Mouse (Mus musculus) telencephalon, adult 2 months (tissue): ENCODE data around the gene Ift20.
A peak's percentile ranks its signal among the peaks of the same experiment; 100 is the strongest.

Experiments
- DNase-seq: peaks from one replicate; pipeline ENCODE4 v3.0.0-alpha.2; 2011; ENCODE audit warnings: low read depth, low spot score

The Ift20 gene

DNA sequence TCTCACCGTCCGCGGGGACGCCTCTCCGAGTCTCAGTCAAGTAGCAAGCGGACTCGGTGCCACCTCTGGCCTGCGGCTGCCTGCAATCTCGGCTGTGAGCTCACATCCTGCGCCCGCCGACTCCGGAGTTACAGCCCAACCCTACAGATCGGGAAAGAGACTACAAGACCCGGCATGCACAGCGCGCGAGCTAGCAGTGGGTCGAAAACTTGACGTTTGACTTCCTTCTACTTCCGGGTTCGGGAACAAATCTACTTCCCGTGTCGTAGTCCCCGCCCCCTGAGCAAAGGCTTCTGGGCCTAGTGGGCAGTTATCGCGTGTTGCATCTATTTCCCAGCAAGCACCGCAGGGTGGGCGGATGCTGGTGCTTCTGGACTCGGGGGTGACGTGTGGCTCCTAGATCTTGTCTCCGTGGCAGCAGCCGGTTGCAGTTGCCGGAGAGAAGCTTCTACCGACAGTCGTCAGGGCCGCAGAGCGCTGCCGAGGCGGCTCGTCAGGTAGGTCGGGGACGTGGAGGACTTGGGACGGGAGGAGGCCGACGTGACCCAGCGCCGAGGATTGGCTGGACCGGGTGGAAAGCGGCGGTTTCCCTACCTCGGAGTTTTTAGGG, at the start of gene Ift20, which contains the start of gene Tnfaip1:
TSS of gene Ift20 (plus strand) at position 282 of the 610 bp plus-strand sequence.
TSS of gene Tnfaip1 (minus strand) at position 253 of the 610 bp plus-strand sequence.
- peak; percentile 100 for DNase-seq

DNA sequence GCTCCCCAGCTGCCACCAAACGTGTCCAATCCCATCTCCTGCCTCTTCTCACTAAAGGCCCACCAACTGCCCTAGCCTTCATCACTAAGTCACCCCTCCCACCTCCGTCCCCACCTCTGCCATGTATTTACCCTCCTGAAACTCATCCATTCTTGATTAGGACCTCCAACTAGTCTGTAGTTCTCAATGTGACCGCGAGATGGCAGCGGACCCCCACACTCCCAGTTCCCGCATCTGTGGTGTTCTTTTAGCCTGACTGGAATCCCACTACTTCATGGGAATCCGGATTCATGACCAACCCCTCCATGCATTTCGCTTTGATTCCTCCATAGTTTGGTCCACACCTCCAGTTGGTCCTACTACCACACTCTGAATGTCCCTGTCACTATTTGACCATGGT, 48.0 kb upstream of the Ift20 start:
- DNase-seq, result no peak

DNA sequence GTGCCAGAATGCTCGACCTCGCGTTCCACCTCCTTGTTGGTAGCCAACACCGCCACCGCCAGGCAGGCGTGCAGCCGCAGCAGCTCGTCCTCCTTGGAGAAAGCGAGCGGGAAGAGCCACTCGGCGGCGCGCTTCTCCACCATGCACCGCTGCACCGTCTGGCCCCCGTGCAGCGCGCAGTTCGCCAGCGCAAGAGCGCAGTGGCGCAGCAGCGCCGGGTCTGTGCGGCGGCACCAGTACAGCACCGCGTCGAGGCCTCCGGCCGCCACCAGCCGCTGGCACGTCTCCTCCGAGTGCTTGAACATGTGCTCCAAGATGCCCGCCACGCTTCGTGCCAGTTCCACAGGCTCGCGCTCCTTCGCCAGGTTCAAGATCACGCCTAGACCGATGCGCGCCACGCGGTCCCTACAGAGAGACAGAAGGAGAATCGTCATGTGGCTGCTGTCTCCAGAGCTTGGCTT, 45.4 kb upstream of the Ift20 start:
- no peak for DNase-seq

DNA sequence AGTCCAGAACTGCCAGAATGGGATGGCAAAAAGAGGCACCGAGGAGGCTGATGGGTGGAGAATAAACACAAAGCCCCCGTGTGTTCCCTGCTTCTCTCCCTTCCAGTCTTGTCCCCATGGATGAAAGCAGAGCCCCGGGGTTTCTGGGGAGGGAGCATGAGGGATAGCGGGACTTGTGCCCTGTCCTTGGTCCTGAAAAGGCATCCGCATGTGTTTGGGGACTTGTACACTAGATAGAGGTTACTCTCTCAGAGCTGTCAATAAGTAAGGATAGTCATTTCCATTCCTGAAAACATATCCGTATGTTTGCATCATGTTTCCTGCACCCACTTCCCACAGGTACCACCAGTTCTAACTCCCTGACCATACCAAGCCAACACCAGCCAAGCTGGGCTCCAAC, 40.3 kb upstream of the Ift20 start:
- DNase-seq, result no peak

DNA sequence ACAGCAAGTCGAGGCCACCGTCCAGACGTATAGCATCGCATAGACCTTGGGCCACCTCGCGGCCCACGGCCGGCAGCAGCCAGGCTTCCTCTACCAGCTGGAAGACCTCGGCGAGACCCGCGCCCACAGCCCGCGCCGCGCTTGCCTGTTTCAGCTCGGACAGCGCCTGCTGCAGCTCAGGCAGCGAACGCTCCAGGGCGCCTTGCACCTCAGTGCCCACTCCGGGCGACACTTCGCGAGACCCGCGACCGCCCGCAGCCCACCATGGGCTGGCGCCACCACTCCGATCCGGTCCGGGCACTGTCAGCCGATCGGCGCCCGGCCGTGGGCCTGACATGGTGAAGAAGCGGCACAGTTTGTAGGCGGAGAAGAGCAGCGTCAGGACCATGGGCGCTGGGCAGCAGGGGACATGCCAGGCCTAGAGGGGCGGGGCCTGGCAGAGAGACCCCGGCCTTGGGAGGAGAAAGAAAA, 39.1 kb upstream of the Ift20 start:
- no peak for DNase-seq

DNA sequence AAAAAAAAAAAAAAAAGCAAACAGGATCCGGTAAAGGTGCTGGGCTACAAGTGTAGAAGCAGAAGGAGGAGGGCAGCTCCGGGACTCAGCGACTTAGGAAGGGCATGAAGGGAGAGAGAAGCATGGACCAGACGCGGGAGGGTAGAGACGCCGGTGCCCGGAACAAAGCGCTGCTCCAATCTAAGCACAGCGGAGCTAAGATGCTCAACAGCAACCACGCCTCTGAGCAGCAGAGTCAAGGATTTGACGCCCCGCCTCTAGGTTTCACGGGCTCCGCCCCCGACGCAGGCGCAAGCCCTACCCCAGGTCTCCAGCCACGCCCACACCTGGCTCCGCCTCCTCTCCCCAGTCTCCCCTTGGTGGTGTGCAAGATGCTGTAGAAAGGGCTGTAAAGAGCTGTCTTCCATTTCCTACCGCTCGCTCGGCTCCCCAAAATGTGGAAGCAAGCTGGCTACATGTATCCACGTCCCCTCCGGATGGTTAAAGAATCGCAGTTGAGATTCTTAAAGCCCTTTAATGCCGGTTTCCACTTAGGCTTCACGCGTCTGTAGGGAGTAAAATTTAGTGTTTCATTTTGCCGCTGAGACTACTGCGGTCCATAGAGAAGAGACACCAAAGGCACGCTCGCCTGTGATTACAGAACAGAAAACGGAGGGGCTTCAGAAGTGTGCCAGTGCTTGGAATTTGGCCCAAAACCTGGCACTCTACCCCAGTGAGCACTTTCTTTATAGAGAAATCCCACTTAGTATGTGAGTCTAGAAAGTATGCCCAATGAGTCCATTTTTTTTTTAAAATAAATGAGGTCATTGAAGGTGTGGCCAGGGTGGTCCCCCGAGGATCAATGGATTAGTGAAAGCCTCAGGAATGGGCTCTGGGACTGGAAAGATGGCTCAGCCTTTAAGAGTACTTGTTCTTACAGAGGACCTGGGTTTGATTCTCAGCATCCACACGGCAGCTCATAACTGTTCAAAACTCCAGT, 38.3 kb upstream of the Ift20 start, which contains the start of gene Sarm1:
TSS of gene Sarm1 (minus strand) at position 211 of the 979 bp plus-strand sequence.
- DNase-seq, result peak; percentile 96

DNA sequence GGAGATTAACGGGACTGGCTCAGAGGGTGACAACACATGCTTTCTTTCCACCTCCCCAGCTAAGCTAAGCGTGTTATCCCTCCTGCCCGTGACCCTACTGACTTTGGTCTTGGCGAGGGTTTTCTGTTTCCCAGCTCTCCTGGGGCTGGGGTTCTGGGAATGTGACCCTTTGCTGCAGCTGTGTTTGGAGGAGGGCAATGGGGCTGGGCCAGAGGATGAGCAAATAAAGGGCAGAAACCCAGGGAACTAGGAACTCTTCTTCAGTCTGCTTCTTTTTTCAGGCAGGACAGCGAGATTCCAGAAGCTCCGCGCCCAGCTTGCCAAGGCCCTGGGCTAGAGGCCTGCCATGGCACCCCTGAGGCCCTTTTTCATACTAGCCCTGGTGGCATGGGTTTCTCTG, 37.2 kb upstream of the Ift20 start, which contains the start of gene Vtn:
TSS of gene Vtn (plus strand) at position 88 of the 400 bp plus-strand sequence.
- DNase-seq, result no peak

DNA sequence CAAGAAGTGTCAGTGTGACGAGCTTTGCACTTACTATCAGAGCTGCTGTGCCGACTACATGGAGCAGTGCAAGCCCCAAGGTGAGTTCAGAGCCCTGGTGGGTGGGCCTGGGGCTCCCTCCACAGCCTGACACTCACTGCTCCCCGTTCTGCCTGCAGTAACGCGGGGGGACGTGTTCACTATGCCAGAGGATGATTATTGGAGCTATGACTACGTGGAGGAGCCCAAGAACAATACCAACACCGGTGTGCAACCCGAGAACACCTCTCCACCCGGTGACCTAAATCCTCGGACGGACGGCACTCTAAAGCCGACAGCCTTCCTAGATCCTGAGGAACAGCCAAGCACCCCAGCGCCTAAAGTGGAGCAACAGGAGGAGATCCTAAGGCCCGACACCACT, 36.6 kb upstream of the Ift20 start:
- no peak for DNase-seq

DNA sequence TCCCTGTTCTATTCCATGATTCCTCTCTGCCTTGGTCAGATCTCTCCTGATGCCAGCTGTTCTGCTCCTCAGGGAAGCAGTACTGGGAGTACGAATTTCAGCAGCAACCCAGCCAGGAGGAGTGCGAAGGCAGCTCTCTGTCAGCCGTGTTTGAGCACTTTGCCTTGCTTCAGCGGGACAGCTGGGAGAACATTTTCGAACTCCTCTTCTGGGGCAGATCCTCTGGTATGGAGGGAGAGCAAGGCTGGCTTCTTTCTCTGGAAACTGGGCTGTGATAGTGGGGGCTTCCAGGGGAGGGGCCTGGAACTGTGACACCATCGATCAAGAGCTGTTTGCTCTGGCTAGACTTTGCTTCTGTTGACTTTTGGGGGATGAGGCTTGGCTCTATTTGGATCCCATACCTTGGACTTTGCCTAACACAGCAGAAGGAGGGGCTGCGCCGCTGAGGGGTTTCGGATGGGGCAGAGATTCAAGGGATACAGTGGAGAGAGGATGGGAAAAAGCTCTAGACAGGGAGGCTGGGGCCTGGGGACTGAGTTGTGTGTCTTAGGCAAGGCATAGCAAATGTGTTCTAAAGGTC, 35.4 kb upstream of the Ift20 start:
- DNase-seq, result no peak

DNA sequence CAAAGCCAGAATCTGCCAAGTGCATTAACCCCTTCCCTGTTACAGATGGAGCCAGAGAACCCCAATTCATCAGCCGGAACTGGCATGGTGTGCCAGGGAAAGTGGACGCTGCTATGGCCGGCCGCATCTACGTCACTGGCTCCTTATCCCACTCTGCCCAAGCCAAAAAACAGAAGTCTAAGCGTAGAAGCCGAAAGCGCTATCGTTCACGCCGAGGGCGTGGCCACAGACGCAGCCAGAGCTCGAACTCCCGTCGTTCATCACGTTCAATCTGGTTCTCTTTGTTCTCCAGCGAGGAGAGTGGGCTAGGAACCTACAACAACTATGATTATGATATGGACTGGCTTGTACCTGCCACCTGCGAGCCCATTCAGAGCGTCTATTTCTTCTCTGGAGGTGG, 34.6 kb upstream of the Ift20 start:
- no peak for DNase-seq

DNA sequence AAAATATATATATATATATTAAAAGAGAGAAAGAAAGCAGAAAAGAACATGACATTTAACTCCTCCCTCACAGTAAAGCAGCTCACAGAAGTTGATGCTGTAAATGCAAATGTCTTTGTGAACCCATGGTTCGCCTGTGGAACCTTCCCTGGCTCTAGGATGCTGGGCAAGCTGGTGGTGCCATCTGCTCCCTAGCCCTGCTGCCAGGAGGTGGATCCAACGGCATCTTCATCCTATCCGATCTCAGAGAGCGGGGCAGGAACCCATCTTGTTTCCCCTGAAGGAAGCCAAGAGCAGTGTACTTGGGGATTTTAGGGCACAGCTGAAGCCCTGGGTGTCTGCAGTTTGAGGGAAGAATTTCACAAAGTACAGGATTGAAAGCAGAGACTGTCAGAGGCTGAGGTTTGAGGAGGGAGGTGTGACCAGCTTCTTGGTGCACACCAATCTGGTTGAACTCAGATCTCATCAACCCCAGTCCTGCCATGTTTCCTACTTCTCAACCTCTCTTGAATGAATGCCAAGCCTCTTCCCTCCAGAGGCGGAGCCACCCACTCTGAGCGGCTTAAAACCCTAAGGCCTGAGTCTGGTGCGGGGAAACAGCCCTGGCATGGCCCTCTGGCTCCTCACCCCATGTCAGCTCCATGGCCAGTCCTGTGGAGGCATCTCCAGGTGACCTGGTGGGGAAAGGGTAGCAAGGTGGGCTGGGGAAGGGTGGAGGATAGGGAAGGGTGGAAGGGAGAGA, 33.1 kb upstream of the Ift20 start, which contains the start of gene Sebox:
TSS of gene Sebox (plus strand) at position 539 of the 742 bp plus-strand sequence.
- DNase-seq, result no peak

DNA sequence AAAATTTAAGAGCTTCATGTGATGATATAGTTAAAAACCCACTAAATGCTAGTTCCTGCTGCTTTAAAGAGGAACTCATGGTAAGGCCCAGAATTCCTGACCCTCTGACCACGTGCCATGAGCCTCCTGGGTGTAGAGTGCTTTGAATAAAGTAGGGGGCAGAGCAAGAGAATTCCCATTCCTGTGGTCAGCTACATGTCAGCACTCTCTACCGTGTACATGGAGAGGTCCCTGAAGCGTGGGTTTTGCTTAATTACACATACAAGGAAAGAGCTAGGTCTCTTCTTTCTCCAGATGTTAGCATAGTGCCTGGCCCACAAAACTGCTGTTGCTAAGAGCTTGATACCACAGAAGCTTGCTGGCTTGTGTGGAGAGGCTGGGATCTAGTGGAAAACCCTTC, 30.7 kb upstream of the Ift20 start:
- no peak for DNase-seq

DNA sequence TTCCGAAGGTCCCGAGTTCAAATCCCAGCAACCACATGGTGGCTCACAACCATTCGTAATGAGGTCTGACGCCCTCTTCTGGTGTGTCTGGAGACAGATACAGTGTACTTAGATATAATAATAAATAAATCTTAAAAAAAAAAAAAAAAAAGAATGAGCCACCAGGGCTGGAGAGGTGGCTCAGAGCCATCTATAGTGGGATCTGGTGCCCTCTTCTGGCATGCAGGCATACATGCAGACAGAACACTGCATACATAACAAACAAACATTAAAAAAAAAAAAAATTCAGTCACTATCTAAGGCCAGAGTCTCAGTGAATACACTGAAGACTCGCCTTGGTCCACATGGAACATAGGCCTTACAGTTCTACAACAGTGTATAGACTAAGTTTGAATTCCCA, 27.0 kb upstream of the Ift20 start:
- no peak for DNase-seq

DNA sequence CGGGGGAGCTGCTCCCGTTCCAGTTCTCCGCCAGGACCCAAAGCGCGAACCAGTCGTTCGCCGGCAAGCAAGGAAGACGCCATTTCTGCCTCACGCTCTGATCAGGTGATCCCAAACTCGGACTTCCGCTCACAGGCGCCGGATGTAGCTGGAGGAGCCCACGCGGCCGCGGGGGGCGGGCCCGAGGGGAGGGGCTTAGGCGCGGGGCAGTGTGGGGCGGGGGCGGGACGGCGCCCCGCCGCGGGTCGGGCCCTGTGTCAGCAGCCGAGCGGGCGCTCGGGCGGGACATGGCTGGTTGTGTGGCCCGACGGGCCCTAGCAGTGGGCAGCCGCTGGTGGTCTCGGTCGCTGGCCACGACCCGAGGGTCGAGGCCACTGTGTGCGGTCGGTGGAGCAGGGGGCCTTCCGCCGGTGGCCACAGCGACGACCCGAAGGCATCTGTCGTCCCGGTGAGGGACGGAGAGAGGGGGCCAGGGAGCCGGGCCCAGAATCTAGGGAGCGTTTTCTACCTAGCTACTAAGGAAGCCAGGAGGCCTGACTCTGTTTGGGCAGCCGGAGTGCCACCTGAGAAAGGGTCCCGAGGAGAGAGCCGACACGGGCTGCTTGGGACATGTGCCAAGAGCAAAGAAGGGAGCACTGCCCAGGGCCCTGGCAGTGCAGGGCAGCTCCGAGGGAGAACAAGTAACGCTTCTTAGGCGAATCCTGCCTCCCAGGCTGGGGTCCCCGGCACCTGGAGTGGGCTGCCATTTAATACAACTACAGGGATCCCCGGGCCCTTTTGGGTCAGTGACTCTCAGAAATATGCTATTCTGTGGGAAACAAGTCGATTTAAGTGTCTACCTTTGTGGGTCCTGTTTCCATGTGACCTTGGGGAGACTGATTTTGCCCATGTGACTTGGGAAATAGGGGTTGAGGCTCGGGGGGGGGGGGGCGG, 23.9 kb upstream of the Ift20 start, which contains the start of the genes Tmem199 and Poldip2:
TSS of gene Tmem199 (minus strand) at position 148 of the 933 bp plus-strand sequence.
TSS of gene Poldip2 (plus strand) at position 169 of the 933 bp plus-strand sequence.
- DNase-seq, result peak; percentile 86

DNA sequence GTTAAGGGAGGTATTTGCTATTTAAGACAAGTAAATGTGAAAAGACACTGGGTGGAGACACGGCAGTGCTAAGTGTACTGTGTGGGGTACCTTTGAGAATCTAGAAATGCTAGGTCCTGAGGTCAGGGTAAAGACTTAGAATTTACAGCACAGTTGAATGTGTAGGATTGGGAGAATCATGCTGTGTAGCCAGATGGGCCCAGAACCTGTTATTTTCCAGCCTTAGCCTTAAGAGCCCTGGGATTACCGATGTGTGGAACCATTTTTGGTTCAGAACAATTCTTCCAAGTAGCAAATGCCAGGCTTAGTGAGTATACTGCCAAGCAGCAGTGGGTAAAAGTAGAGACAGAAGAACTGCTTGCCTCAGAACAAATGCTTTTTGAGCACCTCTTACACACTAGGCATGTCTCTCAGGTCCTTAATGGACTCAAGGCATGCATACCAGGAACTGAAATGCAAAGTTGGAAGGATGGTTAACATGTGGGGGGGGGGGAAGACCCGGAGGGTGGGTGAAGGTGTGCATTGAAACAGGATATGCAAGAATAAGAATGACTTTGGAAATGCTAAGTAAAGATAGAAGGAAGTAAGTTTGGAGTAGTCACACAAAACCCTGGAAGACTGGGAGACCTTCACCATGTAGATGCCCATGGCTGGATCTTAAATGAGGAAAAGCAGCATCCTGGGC, 22.9 kb upstream of the Ift20 start:
- no peak for DNase-seq

DNA sequence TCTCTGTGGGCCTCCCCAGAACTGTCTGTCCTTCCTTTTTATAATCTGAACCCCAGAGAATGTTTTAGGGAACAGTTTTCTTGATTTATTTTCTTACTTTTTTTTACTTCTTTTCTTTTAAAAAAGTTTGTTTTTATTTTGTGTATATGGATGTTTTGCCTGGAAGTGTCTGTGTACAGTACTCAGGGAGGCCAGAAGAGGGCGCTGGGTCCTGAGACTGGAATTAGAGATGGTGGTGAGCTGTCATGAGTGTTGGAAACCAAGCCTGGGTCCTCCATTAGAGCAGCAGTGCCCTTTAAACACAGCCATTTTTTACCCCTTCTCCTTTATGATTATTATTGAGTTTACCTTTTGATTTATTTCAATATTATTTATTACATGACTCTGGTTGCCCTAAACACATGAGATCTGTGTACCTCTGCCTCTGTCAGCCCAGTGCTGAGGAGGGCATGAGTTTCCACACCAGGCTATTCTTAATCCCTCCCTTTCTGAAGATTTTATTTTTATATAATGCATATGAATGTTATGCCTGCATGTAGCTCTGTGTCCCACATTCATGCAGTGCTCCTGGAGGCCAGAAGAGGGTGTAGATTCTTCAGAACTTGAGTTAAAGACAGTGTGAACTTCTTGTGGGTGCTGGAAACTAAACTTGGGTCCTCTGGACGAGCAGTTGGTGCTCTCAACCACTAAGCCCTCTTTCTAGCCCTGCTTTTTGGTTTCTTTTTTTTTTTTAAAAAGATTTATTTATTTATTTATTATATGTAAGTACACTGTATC, 20.4 kb upstream of the Ift20 start:
- DNase-seq, result no peak

DNA sequence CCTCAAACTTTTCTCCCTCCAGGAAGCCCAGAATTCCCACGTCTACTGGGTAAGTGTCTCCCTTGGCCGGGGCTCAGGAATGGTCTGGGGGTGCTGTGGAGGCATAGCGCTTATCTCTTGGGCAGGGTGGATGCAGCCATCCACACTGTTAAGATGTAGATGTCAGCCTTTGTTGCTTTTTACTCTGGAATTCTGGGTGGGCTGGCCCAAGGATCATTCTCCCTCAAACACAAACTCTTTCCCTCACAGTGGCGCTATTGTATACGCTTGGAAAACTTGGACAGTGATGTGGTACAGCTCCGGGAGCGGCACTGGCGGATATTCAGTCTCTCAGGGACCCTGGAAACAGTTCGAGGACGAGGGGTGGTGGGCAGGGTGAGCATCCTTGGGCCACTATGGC, 17.2 kb upstream of the Ift20 start:
- no peak for DNase-seq

DNA sequence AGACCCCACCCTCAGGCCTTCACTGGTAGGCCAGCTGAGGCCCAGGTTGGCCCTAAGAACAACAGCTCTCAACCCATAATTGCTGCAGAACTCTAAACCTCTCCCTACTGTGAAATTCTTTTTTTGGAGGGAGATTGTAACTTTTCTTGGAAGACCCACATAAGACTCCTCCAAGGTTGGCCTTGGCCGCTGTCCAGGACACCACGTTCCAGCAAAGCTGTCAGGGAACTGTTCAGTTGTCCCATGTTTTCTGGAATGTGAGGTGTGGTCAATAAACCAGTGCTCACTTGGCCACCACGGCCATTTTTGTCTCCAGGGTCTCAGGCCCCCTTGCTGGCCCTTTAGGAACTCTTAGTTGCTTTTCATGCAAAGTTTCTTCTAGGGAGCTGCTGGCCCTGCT, 14.3 kb upstream of the Ift20 start:
- DNase-seq, result no peak
